Mouse (Mus musculus) gastrocnemius, adult 8-10 months (tissue): ENCODE results near the gene Pnpla5. TPM values are rescaled to one million over a fixed set of nuclear protein-coding genes. Genes with fewer than 3 reads are reported as not detected.

Experiments used
- DNase-seq, 2 experiments: peaks; one replicate each; pipeline ENCODE4 v3.0.0; 2022; ENCODE audit warnings: low spot score in 2 of 2
- microRNA-seq: library from miRNA; unstranded; fragments of <30 nt; microRNA quantifications from one replicate; pipeline ENCODE4 v1.2.0, GENCODE M21; 2022
- total RNA-seq, 4 experiments: library from RNA; stranded (reverse); gene quantifications; 2 replicates each; pipeline ENCODE4 v1.2.4; 2022

Pnpla5 gene
- total RNA-seq, 4 experiments from 2014 or later, result 0.19 TPM; not detected in 3

- no peak for DNase-seq
Measured at GRCm38 (mm10) chr15:84069455-84070050, 53.4 kb downstream of the Pnpla5 start.

- DNase-seq, result no peak
Measured at GRCm38 (mm10) chr15:84065701-84066100, 57.3 kb downstream of the Pnpla5 start.

GRCm38 (mm10) chr15:84065140-84065539 lies 57.8 kb downstream of the Pnpla5 start, which contains the start of gene Efcab6:
Efcab6 (minus strand) TSS chr15:84065379.
- no peak for DNase-seq

Small RNAs within 50 kb of the gene (microRNA-seq; reads per million reads assigned to microRNA genes)
- gene Mir6392, result not detected

Other genes starting within 250 kb of the Pnpla5 start
- 1 to 10 TPM; 2.2 to 5.9 (median 4.6) TPM for gene Efcab6, start 57.8 kb downstream of the Pnpla5 start, total RNA-seq
- under 1 TPM in 1 of 4 experiments, not detected in 3; 0.10 TPM for gene Sult4a1, start 17.4 kb downstream of the Pnpla5 start, total RNA-seq
- 1 to 10 TPM; 1.8 to 5.7 (median 5.0) TPM for gene Pnpla3, start 44.7 kb upstream of the Pnpla5 start, total RNA-seq
- gene Samm50, start 69.1 kb upstream of the Pnpla5 start, total RNA-seq, result 100 to 1,000 TPM; 182 to 205 (median 188) TPM
- 10 to 100 TPM; 37.2 to 42.3 (median 41.6) TPM for gene Parvb, start 108.9 kb upstream of the Pnpla5 start, total RNA-seq
- gene Parvg, start 200.9 kb upstream of the Pnpla5 start, total RNA-seq, result under 1 TPM; 0.16 to 0.47 (median 0.22) TPM